Mouse (Mus musculus) brain, embryonic 14.5 days (tissue): ENCODE data around the gene Slc35c2. TPM values are rescaled to one million over a fixed set of nuclear protein-coding genes. Genes with fewer than 3 reads are reported as not detected.

Experiments used
- DNase-seq: peaks from one replicate; pipeline ENCODE4 v3.0.0-alpha.2; 2011; ENCODE audit warnings: low read depth
- CTCF ChIP-seq: fragments of 200-500 bp; IDR thresholded peaks from 2 replicates; pipeline ENCODE4 v1.5.1; 2012; ENCODE audit warnings: inconsistent platforms, mild to moderate bottlenecking, moderate library complexity, borderline replicate concordance; ENCODE audit not compliant: insufficient read depth, insufficient read length; ENCODE audit errors: extremely low read depth
- POLR2A ChIP-seq: fragments of 200-500 bp; IDR thresholded peaks from 2 replicates; pipeline ENCODE4 v1.6.1; 2012; ENCODE audit warnings: mild to moderate bottlenecking, inconsistent platforms, borderline replicate concordance; ENCODE audit not compliant: poor library complexity, insufficient read depth, insufficient read length, severe bottlenecking; ENCODE audit errors: extremely low read depth
- polyA plus RNA-seq: library from polyadenylated mRNA; depleted of rRNA; stranded (reverse); fragments of >200 nt; gene quantifications from 2 replicates; pipeline ENCODE4 v1.2.3, GENCODE M21; 2012; rRNA removed

The Slc35c2 gene
- polyA plus RNA-seq, 1 experiment = 62.3 TPM

DNA sequence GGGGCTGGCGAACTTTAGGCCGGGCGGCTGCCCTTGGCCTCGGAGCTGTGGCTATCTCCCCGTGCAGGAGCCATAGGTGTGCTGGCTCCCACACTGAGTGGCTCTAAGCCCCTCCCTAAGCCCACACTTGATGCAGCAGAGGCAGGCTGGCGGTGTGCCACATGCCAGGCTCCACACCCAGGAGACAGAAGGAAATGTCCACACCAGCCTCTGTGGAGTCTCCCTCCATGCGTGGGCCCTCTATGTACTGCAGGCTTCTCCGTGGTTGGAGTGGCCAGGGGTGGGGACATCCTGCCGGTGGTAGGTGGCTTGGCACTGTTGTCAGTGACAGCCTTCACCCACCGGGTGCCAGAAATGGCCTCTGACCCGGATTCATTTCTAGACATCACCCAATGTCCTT, 58.6 kb downstream of the Slc35c2 start:
- TF ChIP-seq CTCF = no peak
- TF ChIP-seq POLR2A = no peak

More for the DNA sequence above, 58.6 kb downstream of the Slc35c2 start:
- no peak for DNase-seq

Other genes starting within 250 kb of the Slc35c2 start
- gene Cd40, start 232.2 kb downstream of the Slc35c2 start, polyA plus RNA-seq = 8.4 and 8.7 TPM in 2 replicates
- not detected in 2 replicates for gene 1700025C18Rik, start 197.1 kb downstream of the Slc35c2 start, polyA plus RNA-seq
- gene Cdh22, start 53.0 kb downstream of the Slc35c2 start, polyA plus RNA-seq = 14.7 and 25.7 TPM in 2 replicates
- gene Elmo2, start 38.6 kb upstream of the Slc35c2 start, polyA plus RNA-seq = 114 and 125 TPM in 2 replicates
- gene Zfp663, start 80.9 kb upstream of the Slc35c2 start, polyA plus RNA-seq = 6.5 and 7.2 TPM in 2 replicates
- gene Zfp334, start 100.4 kb upstream of the Slc35c2 start, polyA plus RNA-seq = 15.2 and 19.2 TPM in 2 replicates
- gene Ocstamp, start 112.5 kb upstream of the Slc35c2 start, polyA plus RNA-seq = not detected in 2 replicates
- 4.7 and 5.1 TPM in 2 replicates for gene Slc13a3, start 185.4 kb upstream of the Slc35c2 start, polyA plus RNA-seq
- 40.4 and 43.8 TPM in 2 replicates for gene Trp53rka, start 205.5 kb upstream of the Slc35c2 start, polyA plus RNA-seq
- gene Slc2a10, start 215.9 kb upstream of the Slc35c2 start, polyA plus RNA-seq = 2.4 and 3.2 TPM in 2 replicates